Mouse (Mus musculus) midbrain, embryonic 10.5 days (tissue): ENCODE measurements around the gene Itfg1. TPM values are rescaled to one million over a fixed set of nuclear protein-coding genes. Genes with fewer than 3 reads are reported as not detected.
"Not testable (repeated sequence)": the region's sequence is repeated elsewhere in the genome, so short reads cannot be mapped to it uniquely, and the experiment has no call there.

Source experiments
- DNase-seq: peaks from one replicate; pipeline ENCODE4 v3.0.0-alpha.2; 2017; ENCODE audit warnings: low spot score
- H3K27ac ChIP-seq: fragments of 300-500 bp; sonication (generic); replicated peaks from 2 replicates; pipeline ENCODE4 v1.5.1; 2016; ENCODE audit warnings: mild to moderate bottlenecking
- H3K27me3 ChIP-seq: fragments of 300-500 bp; sonication (generic); 2 replicates; pipeline ENCODE4 v1.6.1; 2016; ENCODE audit warnings: low read depth, mild to moderate bottlenecking; ENCODE audit not compliant: poor library complexity, severe bottlenecking
- H3K36me3 ChIP-seq: fragments of 300-500 bp; sonication (generic); 2 replicates; pipeline ENCODE4 v1.6.1; 2016; ENCODE audit warnings: mild to moderate bottlenecking, moderate library complexity
- H3K4me1 ChIP-seq: fragments of 300-500 bp; sonication (generic); 2 replicates; pipeline ENCODE4 v1.6.1; 2016
- H3K4me3 ChIP-seq: fragments of 300-500 bp; sonication (generic); 2 replicates; pipeline ENCODE4 v1.5.1; 2016; ENCODE audit warnings: mild to moderate bottlenecking, moderate library complexity
- H3K9me3 ChIP-seq: fragments of 300-500 bp; sonication (generic); replicated peaks from 2 replicates; pipeline ENCODE4 v1.6.1; 2016; ENCODE audit warnings: mild to moderate bottlenecking
- WGBS: fragments of 180-500 bp; shearing (Covaris S2); methylation state at CpG from one replicate; pipeline ENCODE4 v1.1.7; 2016; 5-methylcytosine and 5-hydroxymethylcytosine counted together
- polyA plus RNA-seq: library from polyadenylated mRNA; unstranded; fragments of >200 nt; fragmentation: Nextera tagmentation; extraction: Ambion mirVana; gene quantifications from 2 replicates; pipeline ENCODE4 v1.2.1, GENCODE M21; 2016

The Itfg1 gene
- polyA plus RNA-seq: 68.0 and 78.7 TPM in 2 replicates

GRCm38 (mm10) chr8:85840657-85841488, at the start of gene Itfg1, which contains the start of gene Phkb:
Gene Itfg1, minus strand, starts transcription at chr8:85840921.
Gene Phkb, plus strand, starts transcription at chr8:85840959.
- peak; percentile 95 for DNase-seq
- peak within 1 kb of the TSS; percentile 88 for H3K4me3 ChIP-seq
- H3K4me1 ChIP-seq: peaks cover 24% of the 10 kb centered on the region
- H3K36me3 ChIP-seq: peaks cover 22% of the 10 kb centered on the region
- H3K9me3 ChIP-seq: no peaks in the 10 kb centered on the region
- under 1% methylated on average over 54 of the region's 54 CpGs for WGBS
- H3K27me3 ChIP-seq: no peaks in the 10 kb centered on the region
- peak within 1 kb of the TSS; percentile 97 for H3K27ac ChIP-seq

GRCm38 (mm10) chr8:85884811-85885210, 44.1 kb upstream of the Itfg1 start:
- H3K4me3 ChIP-seq: no peak overlapping the region
- H3K27ac ChIP-seq: no peak overlapping the region
- H3K9me3 ChIP-seq: no peaks in the 10 kb centered on the region; the same call in 1 of the 2 replicates
- H3K27me3 ChIP-seq: no peaks in the 10 kb centered on the region
- H3K36me3 ChIP-seq: peaks cover 47% of the 10 kb centered on the region
- WGBS: 94% methylated on average over 3 of the region's 3 CpGs
- H3K4me1 ChIP-seq: no peaks in the 10 kb centered on the region
- DNase-seq: no peak

- Histone ChIP-seq H3K4me3 (no peak overlapping the region), H3K27me3 (no peaks in the 10 kb centered on the region), H3K4me1 (no peaks in the 10 kb centered on the region), H3K9me3 (no peaks in the 10 kb centered on the region), H3K36me3 (peaks cover 43% of the 10 kb centered on the region), H3K27ac (no peak overlapping the region)
- DNase-seq: no peak
- WGBS: 96% methylated on average over 7 of the region's 7 CpGs
These were observed 38.9 kb upstream of the Itfg1 start for GRCm38 (mm10) chr8:85879624-85880023.

GRCm38 (mm10) chr8:85877976-85878375, 37.3 kb upstream of the Itfg1 start:
- H3K4me3 ChIP-seq: no peak overlapping the region
- H3K36me3 ChIP-seq: peaks cover 32% of the 10 kb centered on the region
- no peak for DNase-seq
- H3K4me1 ChIP-seq: no peaks in the 10 kb centered on the region
- no peaks in the 10 kb centered on the region for H3K9me3 ChIP-seq
- 95% methylated on average over 8 of the region's 8 CpGs for WGBS
- H3K27ac ChIP-seq: no peak overlapping the region
- no peaks in the 10 kb centered on the region for H3K27me3 ChIP-seq

- H3K36me3 ChIP-seq: no peaks in the 10 kb centered on the region
- DNase-seq: no peak
These were observed 30.9 kb upstream of the Itfg1 start for GRCm38 (mm10) chr8:85871660-85872059.

GRCm38 (mm10) chr8:85862381-85862780, 21.7 kb upstream of the Itfg1 start:
- H3K4me3 ChIP-seq: no peak overlapping the region
- H3K27me3 ChIP-seq: no peaks in the 10 kb centered on the region
- H3K27ac ChIP-seq: no peak overlapping the region
- no peak for DNase-seq
- H3K4me1 ChIP-seq: no peaks in the 10 kb centered on the region
- H3K36me3 ChIP-seq: no peaks in the 10 kb centered on the region
- no peaks in the 10 kb centered on the region for H3K9me3 ChIP-seq
- 79% methylated on average over 1 of the region's 1 CpGs for WGBS

More at GRCm38 (mm10) chr8:85871660-85872059, 30.9 kb upstream of the Itfg1 start:
- H3K4me3 ChIP-seq: no peak overlapping the region
- no peaks in the 10 kb centered on the region for H3K4me1 ChIP-seq
- H3K27ac ChIP-seq: no peak overlapping the region
- no peaks in the 10 kb centered on the region for H3K9me3 ChIP-seq
- H3K27me3 ChIP-seq: no peaks in the 10 kb centered on the region
- 83% methylated on average over 2 of the region's 2 CpGs for WGBS

GRCm38 (mm10) chr8:85860612-85861011, 19.9 kb upstream of the Itfg1 start:
- Histone ChIP-seq H3K4me3 (no peak overlapping the region), H3K27me3 (no peaks in the 10 kb centered on the region), H3K27ac (no peak overlapping the region), H3K36me3 (no peaks in the 10 kb centered on the region), H3K9me3 (no peaks in the 10 kb centered on the region), H3K4me1 (no peaks in the 10 kb centered on the region)
- DNase-seq: no peak
- 82% methylated on average over 5 of the region's 5 CpGs for WGBS

GRCm38 (mm10) chr8:85857227-85857896, 16.6 kb upstream of the Itfg1 start:
- 49% methylated on average over 11 of the region's 11 CpGs for WGBS
- H3K4me1 ChIP-seq, DNase-seq, H3K9me3 ChIP-seq, H3K27me3 ChIP-seq, H3K27ac ChIP-seq, H3K4me3 ChIP-seq: not testable (repeated sequence)
- H3K36me3 ChIP-seq: peaks cover 15% of the 10 kb centered on the region

GRCm38 (mm10) chr8:85854220-85855123, 13.8 kb upstream of the Itfg1 start:
- H3K27me3 ChIP-seq: no peaks in the 10 kb centered on the region
- H3K9me3 ChIP-seq: no peaks in the 10 kb centered on the region
- H3K4me3 ChIP-seq: no peak overlapping the region
- H3K36me3 ChIP-seq: peaks cover 19% of the 10 kb centered on the region
- H3K27ac ChIP-seq: no peak overlapping the region
- 91% methylated on average over 19 of the region's 19 CpGs for WGBS
- no peaks in the 10 kb centered on the region for H3K4me1 ChIP-seq
- no peak for DNase-seq

- H3K27ac ChIP-seq: no peak overlapping the region
- peaks cover 13% of the 10 kb centered on the region for H3K4me1 ChIP-seq
- no peaks in the 10 kb centered on the region for H3K9me3 ChIP-seq
- H3K27me3 ChIP-seq: no peaks in the 10 kb centered on the region
- H3K36me3 ChIP-seq: peaks cover 10% of the 10 kb centered on the region
- H3K4me3 ChIP-seq: no peak overlapping the region
- no peak for DNase-seq
These were observed 5.2 kb upstream of the Itfg1 start for GRCm38 (mm10) chr8:85845887-85846286.

GRCm38 (mm10) chr8:85841489-85841795, 721 bp upstream of the Itfg1 start:
- Histone ChIP-seq H3K27me3 (no peaks in the 10 kb centered on the region), H3K4me3 (peak overlapping the region; percentile 88), H3K36me3 (peaks cover 19% of the 10 kb centered on the region), H3K9me3 (no peaks in the 10 kb centered on the region), H3K4me1 (peaks cover 24% of the 10 kb centered on the region), H3K27ac (peak overlapping the region; percentile 97)
- no peak for DNase-seq
- 20% methylated on average over 4 of the region's 4 CpGs for WGBS

- Histone ChIP-seq H3K9me3 (no peaks in the 10 kb centered on the region), H3K4me1 (peaks cover 24% of the 10 kb centered on the region), H3K36me3 (peaks cover 30% of the 10 kb centered on the region), H3K27me3 (no peaks in the 10 kb centered on the region), H3K27ac (peak overlapping the region; percentile 97), H3K4me3 (peak overlapping the region; percentile 88)
- 2% methylated on average over 21 of the region's 21 CpGs for WGBS
- no peak for DNase-seq
These were observed 635 bp downstream of the Itfg1 start for GRCm38 (mm10) chr8:85839916-85840656.
